Mouse (Mus musculus): ENCODE results near the gene Gm10842.

GRCm38 (mm10) chr11:105158047-105158446 lies 11.4 kb downstream of the Gm10842 start:
- no peak for TF ChIP-seq EP300 (IDR thresholded peaks at IDR 0.05; ENCODE audit: low read depth)
- TF ChIP-seq CTCF (IDR thresholded peaks at IDR 0.05; ENCODE audit: low read depth): no peak

Measured in liver, embryonic 14.5 days (tissue).